Mouse (Mus musculus) lung, postnatal 10 days (tissue): ENCODE measurements at regions not wholly inside any gene's neighbourhood (a gene's known extent, or its start where the extent isn't known, plus 50 kb on each side); places are given as distances from the start of the nearest gene placed in this dataset.
A peak's percentile ranks its signal among the peaks of the same experiment; 100 is the strongest.

ENCODE experiments used
- DNase-seq: peaks from one replicate; pipeline ENCODE4 v3.0.0; 2021

DNA sequence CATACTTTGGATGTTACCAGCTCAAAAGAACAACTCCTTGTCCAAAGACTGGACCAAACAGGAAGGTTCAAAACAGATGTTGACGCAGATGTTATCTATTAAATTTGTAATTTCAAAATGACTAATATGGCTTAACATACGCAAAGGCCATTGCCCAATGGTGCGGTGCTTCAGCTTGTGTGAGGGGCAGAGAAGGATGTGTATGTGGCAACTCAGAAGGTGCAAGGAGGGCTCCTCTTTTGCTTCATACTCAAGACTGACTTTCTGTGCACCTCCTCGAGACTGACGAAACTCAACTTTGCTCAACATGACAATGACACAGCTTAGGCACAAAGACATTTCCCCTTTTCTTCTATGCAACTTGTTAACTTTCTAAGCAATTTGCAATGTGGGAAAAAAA lies 186.3 kb upstream of the Thbs1 start:
- no peak for DNase-seq

- DNase-seq: no peak
Measured at GRCm38 (mm10) chr2:117928062-117928461, 183.6 kb upstream of the Thbs1 start.

GRCm38 (mm10) chr2:117929586-117929985 lies 182.1 kb upstream of the Thbs1 start:
- no peak for DNase-seq

GRCm38 (mm10) chr2:117930895-117931537 lies 180.7 kb upstream of the Thbs1 start:
- DNase-seq: no peak

DNA sequence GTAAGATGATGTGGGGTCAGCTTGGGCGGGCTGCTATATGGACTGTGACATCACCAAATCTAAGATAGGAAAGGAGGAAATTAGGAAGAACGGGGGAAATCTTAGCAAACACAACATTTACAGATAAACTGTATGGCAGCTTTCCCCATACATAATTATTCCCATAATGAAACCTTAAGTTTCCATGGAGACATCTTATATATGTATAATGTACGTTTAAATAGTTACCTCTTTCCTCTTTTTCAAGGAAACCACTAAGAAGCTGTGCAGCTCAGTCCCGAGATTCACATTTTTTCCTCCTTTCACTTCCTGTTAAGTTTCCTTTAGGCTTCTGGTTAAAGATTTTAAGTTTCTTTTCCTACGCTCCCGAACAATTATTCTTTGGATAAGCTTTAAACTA lies 175.1 kb upstream of the Thbs1 start:
- DNase-seq: no peak

DNA sequence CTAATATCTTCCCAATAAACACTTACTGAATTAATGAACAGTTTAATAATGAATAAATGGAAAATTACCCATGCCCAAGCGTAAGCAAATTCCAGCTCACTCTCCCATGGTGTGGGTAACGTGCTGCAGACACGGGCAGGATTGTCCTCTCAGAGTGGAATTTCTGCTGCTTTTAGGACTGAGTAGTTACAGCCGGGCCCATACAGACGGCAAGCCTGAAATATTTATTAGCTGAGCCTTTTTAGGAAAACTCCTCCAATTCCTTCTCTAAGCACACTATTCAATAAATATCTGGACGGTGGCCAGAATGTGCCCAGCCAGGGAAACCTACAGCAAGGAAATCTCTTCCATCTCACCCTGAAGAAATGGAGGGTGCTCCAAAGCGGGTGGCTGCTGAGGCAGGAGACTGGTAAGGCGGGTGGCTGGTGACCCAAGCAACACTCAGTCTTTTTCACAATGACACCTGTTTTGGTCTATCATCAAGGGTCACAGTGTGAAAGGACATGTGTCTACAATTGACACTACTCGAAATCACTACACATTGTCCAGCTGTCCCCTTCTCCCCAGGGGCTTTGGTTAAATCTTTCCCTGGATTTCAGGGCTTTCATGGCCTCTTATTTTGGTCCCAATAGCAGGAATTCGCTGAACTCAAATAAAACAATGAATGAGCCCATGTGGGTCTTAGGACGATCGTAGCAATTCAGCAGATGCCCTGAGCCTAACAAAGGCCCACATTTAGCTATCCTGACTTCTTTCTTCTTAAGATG lies 173.2 kb upstream of the Thbs1 start:
- no peak for DNase-seq

GRCm38 (mm10) chr2:117941517-117942096 lies 170.1 kb upstream of the Thbs1 start:
- DNase-seq: peak; percentile 11

GRCm38 (mm10) chr2:117943666-117944065 lies 168.0 kb upstream of the Thbs1 start:
- DNase-seq: no peak

DNA sequence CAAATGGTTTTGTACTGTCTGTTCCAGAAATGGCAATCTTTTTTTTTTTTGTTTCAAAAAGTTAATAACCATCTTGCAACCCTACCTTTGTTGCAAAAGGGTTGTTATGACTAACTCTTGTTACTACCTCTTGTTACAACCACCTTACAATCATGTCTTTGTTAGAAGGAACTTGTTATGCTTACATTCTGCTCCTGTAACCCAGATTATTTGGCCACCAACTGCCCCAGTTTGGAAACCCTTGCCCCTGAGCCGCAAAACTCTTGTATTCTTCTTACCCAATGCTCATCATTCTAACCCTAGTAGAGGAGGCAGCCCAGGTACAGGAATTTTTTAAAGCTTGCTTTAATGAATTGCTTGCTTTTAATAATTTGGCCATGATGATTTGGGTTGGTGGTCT lies 167.4 kb upstream of the Thbs1 start:
- DNase-seq: no peak

- no peak for DNase-seq
Measured at GRCm38 (mm10) chr2:117944942-117945341, 166.7 kb upstream of the Thbs1 start.

DNA sequence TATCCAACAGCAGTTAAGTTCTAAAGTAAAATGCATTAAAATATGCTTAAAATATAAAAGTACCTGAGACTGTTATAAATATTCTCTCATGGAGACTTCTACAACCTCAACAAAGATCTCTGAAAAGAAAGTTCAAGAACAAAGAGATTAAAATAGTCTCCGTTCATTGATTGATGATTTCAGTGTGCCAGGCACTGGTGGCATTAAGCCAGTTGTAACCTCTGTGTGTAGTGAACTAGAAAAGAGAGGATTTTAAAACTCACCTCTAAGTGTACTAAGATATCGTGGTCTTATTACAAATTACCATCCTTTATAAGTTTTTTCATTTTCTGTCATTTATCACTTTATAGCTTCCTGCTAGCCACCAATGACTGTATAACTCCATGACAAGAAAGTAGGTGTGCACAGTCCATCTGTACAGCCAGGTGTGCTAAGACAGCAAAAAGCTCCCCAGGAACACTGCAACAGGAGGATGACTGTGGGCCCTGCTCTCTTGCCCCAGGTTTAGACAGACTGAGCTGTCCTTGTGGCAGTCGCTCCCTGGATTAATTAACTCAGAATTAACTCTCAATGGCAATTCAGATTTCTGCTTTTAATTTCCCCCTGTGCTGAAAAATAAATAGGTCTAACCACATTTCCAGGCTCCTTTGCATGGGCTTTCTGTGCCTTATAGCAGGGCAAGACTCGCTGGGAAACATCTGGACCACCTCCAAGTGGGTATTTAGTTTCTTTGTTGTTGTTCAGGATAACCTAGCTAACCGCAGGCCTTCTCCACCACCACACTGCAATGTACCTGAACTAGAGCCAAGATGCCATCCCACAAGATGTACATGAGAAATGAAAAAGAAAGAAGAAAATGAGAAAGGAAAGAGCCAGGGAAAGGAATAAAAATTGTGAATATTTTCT lies 161.0 kb upstream of the Thbs1 start:
- DNase-seq: no peak

- no peak for DNase-seq
Measured at GRCm38 (mm10) chr2:117951337-117951718, 160.3 kb upstream of the Thbs1 start.

GRCm38 (mm10) chr2:117958737-117959136 lies 152.9 kb upstream of the Thbs1 start:
- DNase-seq: no peak

- DNase-seq: no peak
Measured at GRCm38 (mm10) chr2:117959440-117959839, 152.2 kb upstream of the Thbs1 start.

DNA sequence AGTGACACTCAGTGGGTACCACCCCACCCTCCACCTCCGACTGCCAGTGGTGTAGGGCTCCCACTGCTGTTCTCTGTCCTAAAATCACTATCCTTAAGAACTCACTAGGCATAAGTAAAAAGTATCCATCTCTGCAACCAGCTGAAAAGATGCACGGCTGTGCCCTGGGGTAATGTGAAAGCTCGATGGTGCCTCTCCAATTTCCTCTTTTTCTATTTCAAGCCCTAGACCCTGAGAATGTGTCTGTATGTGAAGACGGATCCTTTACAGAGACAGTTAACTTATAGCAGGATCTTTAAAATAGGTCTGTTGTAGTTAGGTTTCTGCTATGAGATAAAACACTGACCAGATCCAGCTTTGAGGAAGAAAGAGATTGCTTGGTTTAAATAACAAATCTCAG lies 149.1 kb upstream of the Thbs1 start:
- no peak for DNase-seq

DNA sequence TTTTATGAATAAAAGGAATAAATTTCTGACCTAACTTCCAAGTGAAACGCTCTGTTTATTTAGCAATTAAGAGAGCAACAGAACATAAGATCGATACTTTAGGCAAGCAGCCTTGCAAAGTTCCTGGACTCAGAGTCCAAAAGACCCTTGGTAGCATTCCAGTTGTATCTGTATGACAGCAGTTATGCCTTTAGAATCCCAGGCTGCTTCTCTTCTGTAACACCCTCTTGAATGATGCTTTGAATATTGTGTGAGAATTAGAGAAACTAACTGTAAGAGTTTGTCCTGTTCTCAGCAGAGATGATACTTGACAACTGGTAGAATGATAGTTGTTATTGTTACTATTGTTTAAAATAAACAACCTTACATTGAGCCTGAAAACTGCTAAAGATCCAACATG lies 148.2 kb upstream of the Thbs1 start:
- DNase-seq: no peak

GRCm38 (mm10) chr2:117965758-117966157 lies 145.9 kb upstream of the Thbs1 start:
- no peak for DNase-seq

DNA sequence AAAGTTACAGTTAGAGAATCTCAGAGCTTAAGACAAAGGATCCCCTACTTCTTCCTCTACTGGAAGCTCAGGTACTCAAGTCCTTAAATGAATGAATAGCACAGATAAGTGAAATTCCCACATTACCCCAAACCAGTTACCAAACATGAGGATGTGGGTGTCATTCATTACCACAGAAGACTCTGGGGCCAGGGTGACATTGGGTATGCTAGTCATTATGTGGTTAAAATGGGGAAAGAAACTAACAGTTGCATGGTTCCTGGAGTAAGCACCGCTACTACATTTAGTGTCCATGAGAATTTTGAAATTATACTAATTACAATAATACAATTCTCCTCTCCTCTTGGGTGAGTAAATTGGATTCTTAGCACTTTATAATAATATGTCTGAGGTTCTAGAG lies 142.9 kb upstream of the Thbs1 start:
- no peak for DNase-seq

DNA sequence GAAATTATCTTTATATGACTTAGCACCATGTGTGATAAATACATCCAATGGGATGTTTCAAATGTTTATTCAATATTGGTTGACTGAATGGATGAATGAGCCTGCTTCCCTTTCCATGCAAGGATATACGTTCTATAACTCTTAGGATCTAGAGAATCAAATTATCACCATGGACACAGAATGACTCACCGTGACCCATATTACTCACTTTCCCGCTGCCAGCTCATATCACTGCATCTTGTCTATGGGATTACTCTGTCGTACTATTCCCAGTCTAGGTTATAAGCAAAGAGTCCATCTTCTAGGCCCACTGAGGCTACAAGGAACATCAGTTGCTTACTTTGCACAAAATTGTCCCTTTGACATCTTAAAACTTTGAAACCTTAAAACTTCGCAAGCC lies 141.0 kb upstream of the Thbs1 start:
- no peak for DNase-seq

DNA sequence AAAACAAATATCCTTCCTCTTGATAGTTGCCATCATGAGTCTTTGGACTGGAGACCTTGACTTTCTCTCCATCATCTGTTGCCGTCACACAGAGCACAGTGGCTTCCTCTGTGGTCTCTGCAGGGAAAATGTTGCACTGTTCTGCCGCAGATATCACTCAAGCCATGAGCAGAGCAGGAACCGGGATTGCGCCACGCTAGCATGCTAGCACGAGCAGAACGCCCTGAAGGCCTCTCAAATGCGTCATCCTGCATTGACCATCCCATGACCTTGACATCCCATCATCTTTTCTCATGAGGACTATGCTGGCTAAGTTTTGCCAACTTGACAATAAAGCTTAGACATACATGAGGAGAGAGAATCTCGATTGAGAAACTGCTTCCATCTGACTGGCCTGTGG lies 134.6 kb upstream of the Thbs1 start:
- DNase-seq: no peak

GRCm38 (mm10) chr2:117980856-117981255 lies 130.8 kb upstream of the Thbs1 start:
- no peak for DNase-seq

DNA sequence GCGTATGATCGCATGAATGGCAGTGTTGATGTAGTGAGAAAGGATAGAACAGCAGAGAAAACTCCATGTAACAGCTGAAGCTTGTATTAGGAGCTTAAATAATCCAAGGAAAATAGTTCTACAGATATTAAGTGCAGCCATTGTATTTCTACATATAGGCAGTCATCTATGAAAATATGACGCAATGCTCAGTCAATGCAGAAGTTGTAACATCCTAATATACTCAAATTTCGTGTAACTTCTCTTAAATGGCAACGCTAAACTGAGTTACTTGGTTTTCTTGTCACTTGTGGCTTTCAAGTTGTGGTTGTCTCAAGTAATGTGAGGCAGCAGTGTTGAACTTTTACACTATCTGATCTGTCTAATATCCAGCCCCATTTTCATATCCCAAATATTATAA lies 127.1 kb upstream of the Thbs1 start:
- DNase-seq: no peak
